Mouse (Mus musculus): ENCODE results near the gene Bmpr1b. TPM values are rescaled to one million over a fixed set of nuclear protein-coding genes. Genes with fewer than 3 reads are reported as not detected.

Gene Bmpr1b
- total RNA-seq (2012; rRNA removed) (0.04 TPM in 1 of 2 replicates, not detected in the other), total RNA-seq (2014; rRNA removed) (0.04 and 0.05 TPM in 2 replicates), polyA plus RNA-seq (2012; ENCODE audit: insufficient read length, low read depth) (0.05 TPM in 1 of 2 replicates, not detected in the other)

DNA sequence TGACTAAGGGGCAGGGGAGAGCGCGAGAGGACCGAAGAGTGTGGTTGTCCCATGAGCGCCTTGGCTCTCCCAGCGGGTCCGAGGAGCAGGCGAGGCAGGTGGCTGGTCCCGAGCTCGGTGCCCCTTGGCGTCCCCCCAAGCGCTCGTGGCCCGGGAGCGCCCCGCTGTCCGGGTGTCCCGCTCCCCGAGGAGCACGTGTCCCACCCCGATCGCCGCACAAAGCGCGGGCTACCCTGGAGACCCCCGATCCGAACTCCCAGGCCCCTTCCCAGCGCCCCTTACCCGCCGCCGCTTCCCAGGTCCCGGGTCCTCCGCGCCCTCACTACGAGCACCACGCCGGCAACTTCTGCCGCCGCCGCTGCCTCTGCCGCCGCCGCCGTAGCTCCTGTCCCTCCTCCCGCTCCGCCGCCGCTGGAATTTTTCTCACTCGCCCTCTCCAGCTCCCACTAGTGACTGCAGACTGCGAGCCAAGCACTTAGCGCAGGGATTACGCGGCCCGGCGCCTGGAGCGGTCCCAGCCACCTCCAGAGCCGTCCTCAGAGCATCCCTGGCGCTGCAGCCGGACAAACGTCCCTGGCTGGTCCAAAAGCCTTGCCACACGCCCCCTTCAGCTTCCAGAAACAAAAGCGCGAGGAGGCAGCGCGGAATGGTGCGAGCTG is at the start of gene Bmpr1b:
Gene Bmpr1b (minus strand): TSS at position 563 of the 659 bp plus-strand sequence.
- in situ Hi-C loops (cut with MboI; ENCODE audit: low pct_ligation_motif_present, low pct_unique_long_range_greater_than_20kb, low sequenced_read_pairs) (no loop called here), dilution Hi-C loops (cut with MboI; ENCODE audit: extremely low pct_ligation_motif_present, extremely low pct_unique_long_range_greater_than_20kb, low sequenced_read_pairs) (no loop called here)
- peaks cover 6% of the 10 kb centered on the region for H3K9me3 ChIP-seq (replicated peaks; ENCODE audit: low read length)
- no peak within 1 kb of the TSS for H3K9ac ChIP-seq (ENCODE audit: insufficient read depth, low read depth)
- H3K4me3 ChIP-seq (replicated peaks in 1 of 3; ENCODE audit: low read depth in 2 of 3, low read length in 2 of 3, poor library complexity in 1 of 3): no peak within 1 kb of the TSS
- no peaks in the 10 kb centered on the region for H3K36me3 ChIP-seq (replicated peaks in 1 of 2; ENCODE audit: control insufficient read depth in 1 of 2, insufficient read depth in 1 of 2, low read length in 1 of 2)
- no peak for DNase-seq (ENCODE audit: extremely low read depth)
- H3K27ac ChIP-seq (ENCODE audit: insufficient read depth, low read depth): no peak within 1 kb of the TSS
- H3K79me2 ChIP-seq (replicated peaks; ENCODE audit: control insufficient read depth, extremely low read depth, insufficient read depth, poor library complexity, severe bottlenecking): no peaks in the 10 kb centered on the region
- TF ChIP-seq IRF4 (IDR thresholded peaks at IDR 0.05; ENCODE audit: low read depth, low read length) (no peak), ZKSCAN1 (IDR thresholded peaks at IDR 0.05; ENCODE audit: borderline replicate concordance, low read depth, low read length) (no peak), ZNF384 (IDR thresholded peaks at IDR 0.05; ENCODE audit: low read depth, low read length) (no peak), POLR2A (IDR thresholded peaks at IDR 0.05; ENCODE audit: low read depth, low read length) (no peak)
- H3K4me2 ChIP-seq (ENCODE audit: insufficient read depth, low read depth, poor library complexity, severe bottlenecking): no peak within 1 kb of the TSS
- H3K27me3 ChIP-seq (replicated peaks): no peaks in the 10 kb centered on the region
- peaks cover 7 to 8% of the 10 kb centered on the region in 2 experiments; a peak in 3 of 4 replicates for H3K4me1 ChIP-seq (ENCODE audit: control insufficient read depth in 1 of 2, insufficient read depth in 2 of 2)

DNA sequence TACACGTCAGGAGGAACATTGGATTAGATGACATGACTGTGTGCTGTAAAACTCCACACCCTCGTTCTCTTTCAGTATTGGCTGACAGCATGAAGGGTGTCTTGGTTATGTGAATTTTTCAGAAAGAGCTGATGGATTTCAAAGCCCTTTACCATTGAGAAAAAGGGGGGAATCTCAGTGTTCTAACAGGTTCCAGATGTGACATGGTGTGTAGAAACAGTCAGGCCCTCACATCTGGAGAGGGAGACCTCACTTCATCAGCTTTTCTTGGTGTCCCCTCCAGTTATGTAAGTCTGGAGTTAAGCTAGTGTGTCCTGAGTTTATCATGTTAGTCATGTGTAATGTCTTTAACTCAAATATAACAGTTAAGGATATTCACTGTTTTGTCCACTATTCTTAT is 43.6 kb upstream of the Bmpr1b start:
- Histone ChIP-seq H3K4me2 (ENCODE audit: insufficient read depth, low read depth, poor library complexity, severe bottlenecking) (no peak overlapping the region), H3K27ac (ENCODE audit: insufficient read depth, low read depth) (no peak overlapping the region), H3K79me2 (replicated peaks; ENCODE audit: control insufficient read depth, extremely low read depth, insufficient read depth, poor library complexity, severe bottlenecking) (no peaks in the 10 kb centered on the region), H3K4me1 (ENCODE audit: control insufficient read depth in 1 of 2, insufficient read depth in 2 of 2) (peaks cover 2 to 6% of the 10 kb centered on the region in 2 experiments; a peak in 2 of 4 replicates), H3K9me3 (replicated peaks; ENCODE audit: low read length) (no peaks in the 10 kb centered on the region), H3K27me3 (replicated peaks) (no peaks in the 10 kb centered on the region), H3K4me3 (replicated peaks in 1 of 3; ENCODE audit: low read depth in 2 of 3, low read length in 2 of 3, poor library complexity in 1 of 3) (no peak overlapping the region), H3K9ac (ENCODE audit: insufficient read depth, low read depth) (no peak overlapping the region), H3K36me3 (replicated peaks in 1 of 2; ENCODE audit: control insufficient read depth in 1 of 2, insufficient read depth in 1 of 2, low read length in 1 of 2) (no peaks in the 10 kb centered on the region)
- dilution Hi-C loops (cut with MboI; ENCODE audit: extremely low pct_ligation_motif_present, extremely low pct_unique_long_range_greater_than_20kb, low sequenced_read_pairs) (no loop called here), in situ Hi-C loops (cut with MboI; ENCODE audit: low pct_ligation_motif_present, low pct_unique_long_range_greater_than_20kb, low sequenced_read_pairs) (no loop called here)
- TF ChIP-seq PAX5 (IDR thresholded peaks at IDR 0.05; ENCODE audit: low read length): no peak
- no peak for TF ChIP-seq USF1 (IDR thresholded peaks at IDR 0.05; ENCODE audit: low read depth, low read length)
- no peak for DNase-seq (ENCODE audit: extremely low read depth)

DNA sequence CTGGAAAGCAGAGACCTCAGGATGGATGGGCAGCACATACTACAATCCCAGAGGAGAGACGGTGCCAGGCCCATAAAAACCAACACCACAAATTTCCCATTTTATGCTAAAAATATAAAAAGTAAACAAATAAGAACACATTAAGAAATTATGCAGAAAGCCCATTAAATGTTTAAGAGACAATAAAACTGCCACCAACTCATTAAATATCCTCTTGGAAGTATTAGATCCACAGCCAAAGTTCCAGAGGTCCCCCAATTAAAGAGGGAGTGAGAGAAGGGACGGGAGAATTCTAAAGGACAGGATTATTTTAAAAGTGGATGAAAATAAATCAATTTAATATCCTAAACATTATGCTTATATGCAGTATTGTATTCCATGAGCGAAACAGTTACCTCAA is 43.0 kb upstream of the Bmpr1b start:
- Histone ChIP-seq H3K9ac (ENCODE audit: insufficient read depth, low read depth) (no peak overlapping the region), H3K4me3 (replicated peaks in 1 of 3; ENCODE audit: low read depth in 2 of 3, low read length in 2 of 3, poor library complexity in 1 of 3) (no peak overlapping the region), H3K27ac (ENCODE audit: insufficient read depth, low read depth) (no peak overlapping the region), H3K4me2 (ENCODE audit: insufficient read depth, low read depth, poor library complexity, severe bottlenecking) (no peak overlapping the region), H3K79me2 (replicated peaks; ENCODE audit: control insufficient read depth, extremely low read depth, insufficient read depth, poor library complexity, severe bottlenecking) (no peaks in the 10 kb centered on the region), H3K27me3 (replicated peaks) (no peaks in the 10 kb centered on the region), H3K4me1 (ENCODE audit: control insufficient read depth in 1 of 2, insufficient read depth in 2 of 2) (peaks cover 2 to 5% of the 10 kb centered on the region in 2 experiments; a peak in 2 of 4 replicates), H3K36me3 (replicated peaks in 1 of 2; ENCODE audit: control insufficient read depth in 1 of 2, insufficient read depth in 1 of 2, low read length in 1 of 2) (no peaks in the 10 kb centered on the region), H3K9me3 (replicated peaks; ENCODE audit: low read length) (no peaks in the 10 kb centered on the region)
- no peak for DNase-seq (ENCODE audit: extremely low read depth)
- in situ Hi-C loops (cut with MboI; ENCODE audit: low pct_ligation_motif_present, low pct_unique_long_range_greater_than_20kb, low sequenced_read_pairs): no loop called here
- dilution Hi-C loops (cut with MboI; ENCODE audit: extremely low pct_ligation_motif_present, extremely low pct_unique_long_range_greater_than_20kb, low sequenced_read_pairs): no loop called here
- TF ChIP-seq MXI1 (IDR thresholded peaks at IDR 0.05; ENCODE audit: low read depth, low read length): no peak
- no peak for TF ChIP-seq CTCF (conservative IDR thresholded peaks at IDR 0.05 in 1 of 2, IDR thresholded peaks at IDR 0.05 in 1 of 2; ENCODE audit: low read depth in 2 of 2, low read length in 2 of 2)
- TF ChIP-seq MAFK (IDR thresholded peaks at IDR 0.05; ENCODE audit: insufficient replicate concordance, low read length): no peak
- TF ChIP-seq UBTF (IDR thresholded peaks at IDR 0.05; ENCODE audit: low read depth, low read length): no peak
- no peak for TF ChIP-seq MYC (IDR thresholded peaks at IDR 0.05; ENCODE audit: low read depth, low read length)
- TF ChIP-seq KAT2A (IDR thresholded peaks at IDR 0.05; ENCODE audit: insufficient replicate concordance, low read length): no peak
- no peak for TF ChIP-seq RAD21 (IDR thresholded peaks at IDR 0.05; ENCODE audit: low read depth, low read length)
- TF ChIP-seq RCOR1 (conservative IDR thresholded peaks at IDR 0.05; ENCODE audit: low read depth, low read length): no peak
- TF ChIP-seq ZNF384 (IDR thresholded peaks at IDR 0.05; ENCODE audit: low read depth, low read length): no peak

Measured in CH12.LX (cell line).